Mouse (Mus musculus): ENCODE results near the gene Sdk1. TPM values are rescaled to one million over a fixed set of nuclear protein-coding genes. Genes with fewer than 3 reads are reported as not detected.

The Sdk1 gene
- total and polyA plus RNA-seq, 3 experiments: not detected

DNA sequence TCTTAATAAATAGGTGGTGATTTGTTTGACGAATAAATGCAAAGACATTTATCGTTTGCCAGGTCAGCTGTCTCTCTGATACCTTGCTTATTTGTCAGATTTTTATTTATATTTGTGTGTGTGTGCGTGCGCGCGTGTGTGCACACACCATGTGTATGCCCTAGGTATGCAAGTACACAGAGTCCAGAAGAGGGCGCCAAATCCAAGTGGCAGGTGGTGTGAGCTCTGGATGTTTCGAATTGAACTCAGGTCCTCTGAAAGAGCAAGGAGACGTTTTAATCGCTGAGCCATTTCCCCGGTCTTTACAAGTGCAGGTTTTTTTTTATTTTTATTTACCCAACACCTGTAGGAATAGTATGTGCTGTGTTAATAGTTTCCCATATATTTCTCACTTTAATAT lies 632.5 kb downstream of the Sdk1 start:
- no peaks in the 10 kb centered on the region for H3K27me3 ChIP-seq (ENCODE audit: control insufficient read depth in 1 of 2, insufficient read depth in 2 of 2, low read length in 2 of 2)
- no peak overlapping the region for H3K27ac ChIP-seq (ENCODE audit: control insufficient read depth, low read depth, low read length)
- no peaks in the 10 kb centered on the region for H3K9me3 ChIP-seq (replicated peaks; ENCODE audit: insufficient read depth, low read length)
- peak; percentile 4 for DNase-seq (ENCODE audit: low read depth, low spot score)
- H3K79me2 ChIP-seq (ENCODE audit: control insufficient read depth, insufficient read depth, low read length, poor library complexity): no peaks in the 10 kb centered on the region
- H3K9ac ChIP-seq (ENCODE audit: control insufficient read depth, low read depth, low read length, poor library complexity, severe bottlenecking): no peak overlapping the region
- H3K4me3 ChIP-seq (ENCODE audit: control insufficient read depth in 1 of 2, insufficient read depth in 1 of 2, low read depth in 2 of 2, low read length in 2 of 2): no peak overlapping the region
- H3K4me1 ChIP-seq (ENCODE audit: control insufficient read depth in 1 of 2, insufficient read depth in 2 of 2, low read length in 2 of 2): no peaks in the 10 kb centered on the region
- no peaks in the 10 kb centered on the region for H3K36me3 ChIP-seq (ENCODE audit: control insufficient read depth in 1 of 2, insufficient read depth in 2 of 2, low read length in 2 of 2)
- TF ChIP-seq MEF2A (IDR thresholded peaks at IDR 0.05; ENCODE audit: extremely low read depth, insufficient replicate concordance, low read depth, low read length, poor library complexity, severe bottlenecking): no peak
- no peak for TF ChIP-seq EP300 (IDR thresholded peaks at IDR 0.05; ENCODE audit: low read depth in 1 of 2, low read length in 2 of 2)
- no peak for TF ChIP-seq TCF12 (IDR thresholded peaks at IDR 0.05; ENCODE audit: low read depth, low read length)
- no peak for TF ChIP-seq MAFK (IDR thresholded peaks at IDR 0.05; ENCODE audit: borderline replicate concordance, low read depth, low read length)
- no peak for TF ChIP-seq MAX (IDR thresholded peaks at IDR 0.05; ENCODE audit: low read length)
- TF ChIP-seq ZKSCAN1 (IDR thresholded peaks at IDR 0.05; ENCODE audit: low read depth, low read length): no peak
- no peak for TF ChIP-seq UBTF (IDR thresholded peaks at IDR 0.05; ENCODE audit: borderline replicate concordance, insufficient read depth, low read depth, low read length)
- TF ChIP-seq NELFE (IDR thresholded peaks at IDR 0.05; ENCODE audit: low read depth, low read length): no peak
- TF ChIP-seq NRF1 (IDR thresholded peaks at IDR 0.05; ENCODE audit: insufficient read depth, low read depth, low read length, poor library complexity, severe bottlenecking): no peak
- TF ChIP-seq ELF1 (IDR thresholded peaks at IDR 0.05; ENCODE audit: low read depth, low read length): no peak
- no peak; a peak in 1 of 6 replicates for TF ChIP-seq CTCF (IDR thresholded peaks at IDR 0.05 in 2 of 3, conservative IDR thresholded peaks at IDR 0.05 in 1 of 3; ENCODE audit: control insufficient read depth in 1 of 3, insufficient read depth in 1 of 3, low read depth in 2 of 3, low read length in 3 of 3, poor library complexity in 1 of 3, severe bottlenecking in 1 of 3)
- TF ChIP-seq HCFC1 (IDR thresholded peaks at IDR 0.05; ENCODE audit: low read depth, low read length): no peak
- TF ChIP-seq RCOR1 (IDR thresholded peaks at IDR 0.05; ENCODE audit: low read depth, low read length): no peak
- TF ChIP-seq TBP (IDR thresholded peaks at IDR 0.05; ENCODE audit: low read depth, low read length): no peak

DNA sequence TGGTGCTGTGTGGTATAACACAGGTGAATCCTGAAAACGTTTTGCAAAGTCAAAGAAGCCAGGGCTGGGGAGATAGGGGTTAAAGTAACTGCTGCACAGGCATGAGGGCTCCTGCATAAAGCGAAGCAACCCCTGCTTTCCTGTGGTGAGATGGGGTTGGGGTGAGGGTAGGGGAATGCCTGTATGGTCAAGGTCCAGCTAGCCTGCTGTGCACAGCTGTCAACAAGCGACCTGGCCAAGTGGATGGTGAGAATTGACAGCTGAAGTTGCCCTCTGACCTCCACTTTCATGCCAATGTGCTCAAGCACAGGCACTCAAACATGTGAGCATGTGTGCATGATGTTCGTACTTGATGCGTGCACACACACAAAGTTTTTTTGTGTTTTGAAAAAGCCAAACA lies 639.4 kb downstream of the Sdk1 start:
- TF ChIP-seq ZMIZ1 (IDR thresholded peaks at IDR 0.05; ENCODE audit: low read depth, low read length) (no peak), NELFE (IDR thresholded peaks at IDR 0.05; ENCODE audit: low read depth, low read length) (no peak)
- no peak overlapping the region for H3K9ac ChIP-seq (ENCODE audit: control insufficient read depth, low read depth, low read length, poor library complexity, severe bottlenecking)
- no peaks in the 10 kb centered on the region for H3K27me3 ChIP-seq (ENCODE audit: control insufficient read depth in 1 of 2, insufficient read depth in 2 of 2, low read length in 2 of 2)
- no peaks in the 10 kb centered on the region for H3K79me2 ChIP-seq (ENCODE audit: control insufficient read depth, insufficient read depth, low read length, poor library complexity)
- H3K27ac ChIP-seq (ENCODE audit: control insufficient read depth, low read depth, low read length): no peak overlapping the region
- no peaks in the 10 kb centered on the region for H3K9me3 ChIP-seq (replicated peaks; ENCODE audit: insufficient read depth, low read length)
- no peaks in the 10 kb centered on the region for H3K4me1 ChIP-seq (ENCODE audit: control insufficient read depth in 1 of 2, insufficient read depth in 2 of 2, low read length in 2 of 2)
- DNase-seq (ENCODE audit: low read depth, low spot score): no peak
- no peak overlapping the region for H3K4me3 ChIP-seq (ENCODE audit: control insufficient read depth in 1 of 2, insufficient read depth in 1 of 2, low read depth in 2 of 2, low read length in 2 of 2)
- no peaks in the 10 kb centered on the region for H3K36me3 ChIP-seq (ENCODE audit: control insufficient read depth in 1 of 2, insufficient read depth in 2 of 2, low read length in 2 of 2)

All from MEL (cell line).